Mouse (Mus musculus): ENCODE data around the gene Gm17571.

Gm17571 gene

DNA sequence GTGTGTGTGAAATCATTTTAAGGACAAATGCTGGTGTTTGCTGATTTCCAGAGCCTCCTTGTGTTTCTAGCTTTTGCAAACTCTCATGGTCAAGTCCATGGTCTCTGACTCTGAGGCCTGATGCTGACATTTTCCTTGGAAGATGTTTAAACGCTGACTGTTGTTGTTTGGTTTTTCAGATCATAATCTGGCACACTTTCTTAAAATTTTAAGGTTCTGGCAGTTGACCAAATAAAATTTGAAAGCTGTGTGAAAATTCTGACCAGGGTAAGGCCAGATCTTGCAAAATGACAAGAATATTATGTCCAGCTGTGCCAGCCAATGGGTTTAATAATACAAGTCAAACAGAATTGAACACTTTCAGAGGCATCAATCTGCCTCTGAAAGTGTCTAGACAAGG, 8.7 kb upstream of the Gm17571 start:
- DNase-seq (ENCODE audit: low spot score in 2 of 2) = no peak

- no peak for DNase-seq (ENCODE audit: low spot score in 2 of 2)
These were observed 8.1 kb upstream of the Gm17571 start for GRCm38 (mm10) chr9:13454651-13455123.

DNA sequence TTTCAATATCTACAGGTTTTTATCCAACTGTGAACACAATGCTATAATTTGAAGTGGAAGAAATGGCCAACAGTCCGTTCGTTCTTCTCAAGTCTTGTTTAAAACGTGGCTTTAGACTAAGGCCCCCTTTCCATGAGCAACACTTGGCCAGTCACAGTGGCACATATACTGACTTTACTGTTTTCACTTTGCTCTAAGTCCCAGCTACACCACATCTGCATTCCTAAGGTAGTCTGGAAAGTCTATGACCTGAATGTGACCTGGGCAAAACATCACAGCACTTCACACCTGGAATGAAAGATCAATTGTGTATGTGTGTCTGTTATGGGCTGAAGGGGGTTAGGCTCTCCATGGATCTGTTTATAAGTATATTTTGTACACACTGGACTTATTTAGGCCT, 2.2 kb upstream of the Gm17571 start:
- DNase-seq (ENCODE audit: low spot score in 2 of 2) = no peak

DNA sequence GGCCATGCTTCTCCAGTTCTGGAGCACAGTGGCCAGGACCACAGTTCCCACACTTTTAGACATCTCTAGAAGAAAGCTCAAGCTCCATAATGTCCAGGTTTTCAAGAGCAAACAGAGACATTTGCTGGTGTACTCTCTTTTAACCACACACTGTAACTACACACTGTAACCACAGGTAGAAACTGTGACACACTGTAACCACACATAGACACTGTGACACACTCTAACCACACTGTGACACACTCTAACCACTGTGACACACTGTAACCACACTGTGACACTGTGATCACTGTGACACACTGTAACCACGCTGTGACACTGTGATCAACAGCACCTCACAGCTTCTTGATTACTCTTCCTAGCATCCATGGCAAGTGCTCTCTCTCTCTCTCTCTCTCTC, 317 bp downstream of the Gm17571 start:
- no peak for DNase-seq (ENCODE audit: low spot score in 2 of 2)

DNA sequence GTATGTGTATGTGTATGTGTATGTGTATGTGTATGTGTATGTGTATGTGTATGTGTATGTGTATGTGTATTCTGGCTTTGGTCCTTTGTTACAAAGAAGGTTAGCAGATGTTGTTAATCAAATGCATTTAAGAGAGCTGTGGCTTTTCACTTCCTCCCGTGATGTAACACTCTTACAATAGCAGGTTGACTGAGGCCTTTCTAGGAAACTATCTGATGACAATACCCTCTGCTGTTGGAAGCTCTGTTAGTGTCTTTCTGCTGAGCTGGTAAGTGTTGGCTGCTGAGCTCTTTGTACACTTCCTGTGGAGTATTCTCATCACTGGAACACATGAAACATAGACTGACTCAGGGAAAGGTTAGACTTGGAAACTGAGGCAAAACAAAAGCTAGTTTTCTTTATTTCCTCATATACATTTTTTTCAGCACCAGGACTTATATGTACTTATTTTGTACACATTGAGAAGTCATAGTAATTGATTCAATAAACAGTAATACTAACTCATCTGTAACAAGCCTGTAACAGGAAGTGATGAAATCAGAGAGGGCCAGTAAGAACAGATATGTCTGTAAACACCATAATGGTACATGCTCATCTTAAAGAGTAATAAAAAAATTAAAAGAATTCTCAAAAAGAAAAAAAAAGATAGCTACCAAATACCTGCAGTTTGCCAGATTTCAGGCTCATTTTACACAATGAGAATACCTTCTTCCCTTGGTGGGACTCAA, 2.9 kb downstream of the Gm17571 start:
- no peak for DNase-seq (ENCODE audit: low spot score in 2 of 2)

DNA sequence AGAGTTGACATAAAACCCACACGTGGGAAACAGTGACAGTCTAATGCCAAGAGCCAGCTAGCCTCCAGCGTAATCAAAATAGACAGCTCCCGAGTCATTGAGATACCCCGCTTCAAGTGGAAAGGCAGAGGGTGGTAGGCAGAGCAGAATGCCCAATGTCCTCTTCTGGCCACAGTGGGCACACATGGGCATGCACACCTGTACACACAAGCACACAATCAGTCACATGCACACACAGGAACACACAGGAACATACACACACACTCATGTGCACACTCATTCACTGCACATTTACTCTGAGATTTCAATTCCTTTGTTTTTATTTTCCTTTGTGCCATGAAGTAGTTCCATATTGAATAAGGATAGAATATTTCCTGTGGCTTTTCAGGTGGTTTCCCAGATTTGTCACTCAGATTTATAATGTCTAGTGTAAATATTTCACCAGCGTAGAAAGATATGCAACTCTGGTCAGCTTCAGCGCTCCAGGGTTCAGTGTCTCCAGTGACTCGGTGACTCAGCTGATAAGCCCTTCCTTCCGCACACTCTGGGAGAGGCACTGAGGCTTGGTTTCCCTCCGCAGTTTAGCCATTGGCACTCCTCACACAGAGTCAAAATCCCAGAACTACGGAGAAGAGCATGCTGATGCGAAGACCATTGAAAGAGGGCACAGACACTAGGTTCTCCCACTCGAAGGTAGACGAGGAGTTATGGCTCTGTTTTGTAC, 4.4 kb downstream of the Gm17571 start:
- no peak for DNase-seq (ENCODE audit: low spot score in 2 of 2)

DNA sequence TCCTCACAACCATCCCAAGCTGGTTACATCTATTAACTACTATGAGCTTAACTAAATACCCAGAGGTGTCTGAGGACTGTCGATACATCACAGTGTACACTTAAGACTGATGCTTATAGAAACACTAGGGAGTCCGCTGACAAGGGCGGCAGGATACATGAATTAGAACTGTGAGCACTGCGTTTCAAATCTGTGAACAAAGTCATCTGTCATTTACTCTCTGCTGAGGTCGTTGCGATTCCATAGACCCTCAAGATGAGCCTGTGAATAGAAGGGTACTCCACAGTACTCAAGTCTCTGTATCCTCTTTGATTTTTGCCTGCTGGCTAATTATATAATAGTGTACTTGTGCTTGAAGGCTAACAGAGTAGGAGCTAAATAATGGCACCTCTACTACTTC, 5.6 kb downstream of the Gm17571 start:
- DNase-seq (ENCODE audit: low spot score in 2 of 2) = no peak

- no peak for DNase-seq (ENCODE audit: low spot score in 2 of 2)
These were observed 13.0 kb downstream of the Gm17571 start for GRCm38 (mm10) chr9:13433501-13434090.

- no peak for DNase-seq (ENCODE audit: low spot score in 2 of 2)
These were observed 14.9 kb downstream of the Gm17571 start for GRCm38 (mm10) chr9:13431646-13432045.

GRCm38 (mm10) chr9:13430744-13431143, 15.8 kb downstream of the Gm17571 start:
- DNase-seq (ENCODE audit: low spot score in 2 of 2) = no peak

DNA sequence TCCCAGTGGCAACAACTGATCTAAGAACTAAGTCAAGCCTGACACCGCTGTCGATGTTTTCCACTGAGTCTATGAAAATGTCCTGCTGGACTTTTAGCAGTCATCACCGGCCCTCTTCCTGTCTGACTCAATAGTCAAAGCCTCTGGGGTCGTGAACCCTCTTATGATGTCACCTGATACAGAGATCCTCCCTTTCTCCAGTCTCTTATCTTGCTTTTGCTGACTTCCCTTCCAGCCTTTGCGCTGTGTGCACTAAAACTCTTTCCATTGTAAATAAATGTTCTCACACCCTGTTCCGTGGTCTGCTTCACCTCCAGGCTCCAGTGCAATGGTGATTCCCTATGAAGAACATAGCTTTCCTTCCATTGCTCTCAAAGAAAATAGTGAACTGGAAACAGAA, 16.3 kb downstream of the Gm17571 start:
- no peak for DNase-seq (ENCODE audit: low spot score in 2 of 2)

DNA sequence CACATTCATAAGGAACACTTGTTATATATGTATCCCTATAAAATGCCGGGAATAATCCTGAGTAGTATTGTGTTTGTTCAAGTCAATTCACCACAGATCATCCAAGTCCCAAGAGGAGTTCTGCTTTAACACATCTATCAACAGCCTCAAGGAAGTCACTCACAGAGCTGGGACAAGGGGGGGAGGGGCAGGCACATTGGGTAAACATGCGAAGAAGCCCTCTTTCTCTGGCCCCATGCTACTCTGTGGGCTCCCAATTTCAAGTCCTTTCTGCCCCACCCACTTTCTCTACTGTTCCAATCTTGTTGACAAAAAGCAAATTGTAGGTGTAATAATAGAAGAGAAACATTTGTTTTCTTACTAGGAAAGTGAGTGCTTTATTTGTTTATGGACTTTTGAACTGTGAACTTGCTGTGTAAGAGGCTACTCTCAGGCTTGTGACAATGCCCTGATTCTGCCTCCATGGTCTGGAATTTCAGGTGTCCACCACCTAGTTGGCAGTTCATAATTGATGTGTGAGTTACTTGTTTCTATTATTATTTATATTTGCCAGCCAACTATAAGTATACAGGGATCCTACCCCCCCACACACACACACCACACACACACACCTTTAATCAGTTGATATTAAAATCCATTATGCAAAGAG, 17.0 kb downstream of the Gm17571 start:
- DNase-seq (ENCODE audit: low spot score in 2 of 2) = no peak

DNA sequence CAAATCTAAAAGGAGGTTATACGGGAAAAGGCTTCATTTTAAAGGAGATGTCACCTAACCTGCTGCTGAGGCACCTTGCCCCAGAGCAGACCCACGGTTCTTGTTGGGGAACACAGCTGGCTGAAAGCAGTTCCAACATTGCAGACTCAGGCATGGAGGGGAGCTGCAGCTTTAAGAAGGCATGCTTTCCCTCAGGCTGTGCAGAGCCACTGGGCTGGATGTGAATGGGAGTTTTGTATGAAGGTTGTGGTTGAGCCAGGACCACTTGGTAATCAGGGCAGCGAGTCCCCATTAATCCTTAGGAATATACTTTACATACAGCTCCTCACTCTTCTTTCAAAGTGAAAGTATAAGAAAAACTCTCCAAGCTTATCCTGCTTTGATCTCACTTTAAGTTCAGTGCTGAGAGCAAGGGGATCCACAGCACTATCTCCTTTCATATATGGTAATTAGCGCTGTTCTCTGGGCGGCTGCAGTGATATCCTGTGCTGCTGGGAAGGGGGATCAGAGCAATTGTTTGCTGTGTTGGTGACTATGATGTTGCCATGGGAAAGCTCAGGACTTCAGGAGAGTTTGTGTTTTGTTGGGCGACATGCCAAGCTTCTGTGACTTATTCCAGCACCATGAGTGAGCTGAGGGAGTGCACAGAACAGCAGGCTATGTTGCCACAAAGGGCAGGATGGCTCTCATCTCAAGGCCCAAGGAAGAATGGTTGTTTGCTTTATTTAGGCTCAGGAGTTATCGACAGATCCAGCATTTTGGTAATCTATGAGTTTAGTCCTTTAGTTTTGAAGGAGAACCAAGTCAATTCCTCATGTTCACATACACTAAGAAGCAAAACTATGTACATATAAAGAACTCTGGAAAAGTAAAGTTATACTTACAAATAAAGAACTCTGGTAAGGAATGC, 21.3 kb downstream of the Gm17571 start:
- peak; percentile 53 to 57 for DNase-seq (ENCODE audit: low spot score in 2 of 2)

- no peak for DNase-seq (ENCODE audit: low spot score in 2 of 2)
These were observed 32.3 kb downstream of the Gm17571 start for GRCm38 (mm10) chr9:13414230-13414766.

Measured in right cerebral cortex, adult 2 months (tissue).